Mouse (Mus musculus): ENCODE measurements at regions not wholly inside any gene's neighbourhood (a gene's known extent, or its start where the extent isn't known, plus 50 kb on each side); places are given as distances from the start of the nearest gene placed in this dataset.
"Not testable (repeated sequence)": the region's sequence is repeated elsewhere in the genome, so short reads cannot be mapped to it uniquely, and the experiment has no call there.

GRCm38 (mm10) chr5:4248422-4248821 lies 56.3 kb downstream of the Mterf1b start:
- Histone ChIP-seq H3K4me2 (ENCODE audit: low read depth, low read length) (no peak overlapping the region), H3K4me3 (ENCODE audit: low read depth, low read length) (no peak overlapping the region), H3K27ac (replicated peaks; ENCODE audit: low read depth, low read length) (no peak overlapping the region), H3K36me3 (replicated peaks; ENCODE audit: control insufficient read depth, insufficient read depth, low read depth, low read length) (no peaks in the 10 kb centered on the region), H3K9ac (replicated peaks; ENCODE audit: low read length) (no peak overlapping the region), H3K27me3 (ENCODE audit: control insufficient read depth, insufficient read depth, low read length) (no peaks in the 10 kb centered on the region), H3K4me1 (ENCODE audit: control insufficient read depth, insufficient read depth, low read length) (no peaks in the 10 kb centered on the region), H3K9me3 (replicated peaks; ENCODE audit: control insufficient read depth, low read length) (no peaks in the 10 kb centered on the region)
- WGBS: 85% methylated on average over 2 of the region's 2 CpGs
- DNase-seq (ENCODE audit: low spot score): no peak
- ATAC-seq (replicated peaks; ENCODE audit: insufficient number of reproducible peaks, low FRiP score, low TSS enrichment, low read depth): no peak

- WGBS: 91% methylated on average over 5 of the region's 5 CpGs
Measured at GRCm38 (mm10) chr5:4254280-4254679, 62.1 kb downstream of the Mterf1b start.

GRCm38 (mm10) chr5:4257048-4257750 lies 65.0 kb downstream of the Mterf1b start:
- Histone ChIP-seq H3K4me1 (ENCODE audit: control insufficient read depth, insufficient read depth, low read length) (no peaks in the 10 kb centered on the region), H3K9me3 (replicated peaks; ENCODE audit: control insufficient read depth, low read length) (no peaks in the 10 kb centered on the region), H3K9ac (replicated peaks; ENCODE audit: low read length) (no peak overlapping the region), H3K27ac (replicated peaks; ENCODE audit: low read depth, low read length) (no peak overlapping the region), H3K4me2 (ENCODE audit: low read depth, low read length) (no peak overlapping the region), H3K4me3 (ENCODE audit: low read depth, low read length) (no peak overlapping the region), H3K27me3 (ENCODE audit: control insufficient read depth, insufficient read depth, low read length) (no peaks in the 10 kb centered on the region), H3K36me3 (replicated peaks; ENCODE audit: control insufficient read depth, insufficient read depth, low read depth, low read length) (no peaks in the 10 kb centered on the region)
- DNase-seq (ENCODE audit: low spot score): peak; percentile 50
- no peak for ATAC-seq (replicated peaks; ENCODE audit: insufficient number of reproducible peaks, low FRiP score, low TSS enrichment, low read depth)
- WGBS: 32% methylated on average over 12 of the region's 12 CpGs

More at GRCm38 (mm10) chr5:4254280-4254679, 62.1 kb downstream of the Mterf1b start:
- H3K4me3 ChIP-seq (ENCODE audit: low read depth, low read length); H3K4me1 ChIP-seq (ENCODE audit: control insufficient read depth, insufficient read depth, low read length); H3K27ac ChIP-seq (replicated peaks; ENCODE audit: low read depth, low read length); H3K4me2 ChIP-seq (ENCODE audit: low read depth, low read length); H3K9me3 ChIP-seq (replicated peaks; ENCODE audit: control insufficient read depth, low read length); ATAC-seq (replicated peaks; ENCODE audit: insufficient number of reproducible peaks, low FRiP score, low TSS enrichment, low read depth); H3K9ac ChIP-seq (replicated peaks; ENCODE audit: low read length); DNase-seq (ENCODE audit: low spot score); H3K27me3 ChIP-seq (ENCODE audit: control insufficient read depth, insufficient read depth, low read length); H3K36me3 ChIP-seq (replicated peaks; ENCODE audit: control insufficient read depth, insufficient read depth, low read depth, low read length): not testable (repeated sequence)

DNA sequence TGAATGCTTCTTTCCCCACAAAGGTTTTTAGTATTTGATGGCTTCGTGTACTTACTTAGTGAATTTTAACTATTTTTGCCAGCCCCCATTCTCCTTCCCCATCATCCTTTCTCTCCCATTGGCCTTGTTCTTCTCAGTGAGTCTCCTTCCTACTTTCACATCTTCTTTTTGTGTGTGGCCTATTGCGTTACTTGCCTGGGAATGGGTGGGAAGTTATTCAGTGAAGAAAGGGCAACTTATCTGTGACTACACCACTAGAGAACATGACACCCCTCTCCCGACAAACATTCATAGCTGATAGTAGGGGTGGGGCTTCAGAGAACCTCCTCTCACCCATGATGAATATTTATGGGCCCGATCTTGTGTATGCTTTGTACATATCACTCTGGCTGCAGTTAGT lies 67.1 kb downstream of the Mterf1b start:
- H3K27ac ChIP-seq (replicated peaks; ENCODE audit: low read depth, low read length): no peak overlapping the region
- no peaks in the 10 kb centered on the region for H3K4me1 ChIP-seq (ENCODE audit: control insufficient read depth, insufficient read depth, low read length)
- no peak overlapping the region for H3K9ac ChIP-seq (replicated peaks; ENCODE audit: low read length)
- ATAC-seq (replicated peaks; ENCODE audit: insufficient number of reproducible peaks, low FRiP score, low TSS enrichment, low read depth) (no peak), DNase-seq (ENCODE audit: low spot score) (no peak)
- no peaks in the 10 kb centered on the region for H3K36me3 ChIP-seq (replicated peaks; ENCODE audit: control insufficient read depth, insufficient read depth, low read depth, low read length)
- H3K27me3 ChIP-seq (ENCODE audit: control insufficient read depth, insufficient read depth, low read length): no peaks in the 10 kb centered on the region
- no peak overlapping the region for H3K4me2 ChIP-seq (ENCODE audit: low read depth, low read length)
- H3K9me3 ChIP-seq (replicated peaks; ENCODE audit: control insufficient read depth, low read length): no peaks in the 10 kb centered on the region
- no peak overlapping the region for H3K4me3 ChIP-seq (ENCODE audit: low read depth, low read length)
- 88% methylated on average over 4 of the region's 4 CpGs for WGBS

DNA sequence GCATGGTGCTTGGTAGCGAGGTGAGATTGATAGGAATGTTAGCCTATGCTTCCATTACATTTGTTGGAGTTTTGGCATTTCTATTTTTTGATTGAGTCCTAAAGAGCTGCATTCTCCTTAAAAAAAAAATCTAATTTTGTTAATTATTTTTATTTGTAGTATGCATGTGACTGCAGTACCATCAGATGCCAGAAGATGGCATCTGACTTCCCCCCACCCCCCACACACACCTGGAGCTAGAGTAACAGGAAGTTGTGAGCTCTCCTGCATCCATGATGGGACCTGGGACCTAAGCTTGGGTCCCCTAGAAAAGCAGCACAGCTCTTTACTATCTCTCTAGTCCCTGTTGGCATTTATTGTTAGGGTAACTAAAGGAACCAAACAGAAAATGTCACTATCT lies 70.5 kb downstream of the Mterf1b start:
- WGBS: 96% methylated on average over 1 of the region's 1 CpGs
- Histone ChIP-seq H3K27ac (replicated peaks; ENCODE audit: low read depth, low read length) (no peak overlapping the region), H3K36me3 (replicated peaks; ENCODE audit: control insufficient read depth, insufficient read depth, low read depth, low read length) (no peaks in the 10 kb centered on the region), H3K9me3 (replicated peaks; ENCODE audit: control insufficient read depth, low read length) (no peaks in the 10 kb centered on the region), H3K4me3 (ENCODE audit: low read depth, low read length) (no peak overlapping the region), H3K4me2 (ENCODE audit: low read depth, low read length) (no peak overlapping the region), H3K9ac (replicated peaks; ENCODE audit: low read length) (no peak overlapping the region), H3K27me3 (ENCODE audit: control insufficient read depth, insufficient read depth, low read length) (no peaks in the 10 kb centered on the region), H3K4me1 (ENCODE audit: control insufficient read depth, insufficient read depth, low read length) (no peaks in the 10 kb centered on the region)
- no peak for DNase-seq (ENCODE audit: low spot score)
- ATAC-seq (replicated peaks; ENCODE audit: insufficient number of reproducible peaks, low FRiP score, low TSS enrichment, low read depth): no peak

- H3K4me3 ChIP-seq (ENCODE audit: low read depth, low read length): no peak overlapping the region
- DNase-seq (ENCODE audit: low spot score): peak; percentile 69
- H3K36me3 ChIP-seq (replicated peaks; ENCODE audit: control insufficient read depth, insufficient read depth, low read depth, low read length): no peaks in the 10 kb centered on the region
- WGBS: 65% methylated on average over 5 of the region's 5 CpGs
- no peaks in the 10 kb centered on the region for H3K4me1 ChIP-seq (ENCODE audit: control insufficient read depth, insufficient read depth, low read length)
- H3K9ac ChIP-seq (replicated peaks; ENCODE audit: low read length): no peak overlapping the region
- H3K27ac ChIP-seq (replicated peaks; ENCODE audit: low read depth, low read length): no peak overlapping the region
- H3K4me2 ChIP-seq (ENCODE audit: low read depth, low read length): no peak overlapping the region
- no peak for ATAC-seq (replicated peaks; ENCODE audit: insufficient number of reproducible peaks, low FRiP score, low TSS enrichment, low read depth)
- H3K9me3 ChIP-seq (replicated peaks; ENCODE audit: control insufficient read depth, low read length): no peaks in the 10 kb centered on the region
- no peaks in the 10 kb centered on the region for H3K27me3 ChIP-seq (ENCODE audit: control insufficient read depth, insufficient read depth, low read length)
Measured at GRCm38 (mm10) chr5:4263560-4264160, 71.5 kb downstream of the Mterf1b start.

GRCm38 (mm10) chr5:4267717-4268116 lies 75.5 kb downstream of the Mterf1b start:
- no peaks in the 10 kb centered on the region for H3K27me3 ChIP-seq (ENCODE audit: control insufficient read depth, insufficient read depth, low read length)

GRCm38 (mm10) chr5:4273001-4273400 lies 80.8 kb downstream of the Mterf1b start:
- no peak overlapping the region for H3K4me3 ChIP-seq (ENCODE audit: low read depth, low read length)
- WGBS: 81% methylated on average over 5 of the region's 5 CpGs
- no peak for ATAC-seq (replicated peaks; ENCODE audit: insufficient number of reproducible peaks, low FRiP score, low TSS enrichment, low read depth)
- H3K9me3 ChIP-seq (replicated peaks; ENCODE audit: control insufficient read depth, low read length): no peaks in the 10 kb centered on the region
- H3K27ac ChIP-seq (replicated peaks; ENCODE audit: low read depth, low read length): no peak overlapping the region
- H3K9ac ChIP-seq (replicated peaks; ENCODE audit: low read length): no peak overlapping the region
- no peaks in the 10 kb centered on the region for H3K4me1 ChIP-seq (ENCODE audit: control insufficient read depth, insufficient read depth, low read length)
- DNase-seq (ENCODE audit: low spot score): no peak
- H3K4me2 ChIP-seq (ENCODE audit: low read depth, low read length): no peak overlapping the region
- no peaks in the 10 kb centered on the region for H3K27me3 ChIP-seq (ENCODE audit: control insufficient read depth, insufficient read depth, low read length)
- H3K36me3 ChIP-seq (replicated peaks; ENCODE audit: control insufficient read depth, insufficient read depth, low read depth, low read length): no peaks in the 10 kb centered on the region

More at GRCm38 (mm10) chr5:4267717-4268116, 75.5 kb downstream of the Mterf1b start:
- DNase-seq (ENCODE audit: low spot score): no peak
- Histone ChIP-seq H3K9me3 (replicated peaks; ENCODE audit: control insufficient read depth, low read length) (no peaks in the 10 kb centered on the region), H3K4me3 (ENCODE audit: low read depth, low read length) (no peak overlapping the region), H3K36me3 (replicated peaks; ENCODE audit: control insufficient read depth, insufficient read depth, low read depth, low read length) (no peaks in the 10 kb centered on the region), H3K9ac (replicated peaks; ENCODE audit: low read length) (no peak overlapping the region), H3K4me2 (ENCODE audit: low read depth, low read length) (no peak overlapping the region), H3K27ac (replicated peaks; ENCODE audit: low read depth, low read length) (no peak overlapping the region), H3K4me1 (ENCODE audit: control insufficient read depth, insufficient read depth, low read length) (no peaks in the 10 kb centered on the region)
- WGBS: 79% methylated on average over 2 of the region's 2 CpGs
- ATAC-seq (replicated peaks; ENCODE audit: insufficient number of reproducible peaks, low FRiP score, low TSS enrichment, low read depth): no peak

All from embryonic facial prominence, embryonic 11.5 days (tissue).